Mouse (Mus musculus): ENCODE measurements around the gene Boc.
"Not testable (repeated sequence)": the region's sequence is repeated elsewhere in the genome, so short reads cannot be mapped to it uniquely, and the experiment has no call there.

Gene Boc

DNA sequence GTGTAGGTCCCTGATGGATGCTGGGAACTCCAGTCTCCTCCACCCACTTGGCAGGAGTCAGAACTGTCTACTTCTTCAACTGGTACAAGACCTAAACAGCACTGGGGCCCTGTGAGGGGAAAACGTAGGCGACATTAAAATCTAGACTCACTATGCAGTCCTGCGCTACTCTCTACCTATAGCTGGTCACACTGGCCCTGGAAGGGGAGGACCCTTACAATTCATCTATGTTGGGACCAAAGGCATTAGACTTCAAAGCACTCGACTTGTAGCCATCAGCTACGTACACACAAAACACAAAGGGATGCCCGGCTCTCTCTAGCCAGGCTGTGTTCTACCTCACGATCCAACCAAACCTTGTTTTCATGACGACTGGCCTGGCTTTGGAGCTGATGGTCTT, 73.0 kb downstream of the Boc start:
- DNase-seq: peak; percentile 82

DNA sequence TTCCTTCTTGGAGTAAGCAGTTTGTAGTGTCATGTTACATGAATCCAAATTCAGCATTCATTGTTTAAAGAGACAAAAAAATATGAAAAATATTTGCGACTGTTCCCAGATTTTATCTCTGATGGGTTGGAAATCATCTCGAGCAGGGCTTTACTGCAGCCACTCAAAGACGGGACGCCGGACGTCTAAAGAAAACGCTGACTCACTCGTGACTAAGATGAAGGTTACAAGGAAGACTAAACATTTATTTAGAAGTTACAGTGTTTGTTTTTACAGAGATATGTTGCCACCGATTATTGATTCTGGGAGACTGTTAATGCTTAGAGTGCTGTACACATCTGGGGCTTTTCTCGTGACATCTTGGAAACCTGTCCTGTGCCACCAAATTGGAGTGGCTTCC, 73.9 kb downstream of the Boc start:
- peak; percentile 59 for DNase-seq

- peak; percentile 92 for DNase-seq
Observed at GRCm38 (mm10) chr16:44484079-44484478, 74.6 kb downstream of the Boc start.

- DNase-seq: peak; percentile 79
Observed at GRCm38 (mm10) chr16:44481599-44482593, 76.8 kb downstream of the Boc start.

DNA sequence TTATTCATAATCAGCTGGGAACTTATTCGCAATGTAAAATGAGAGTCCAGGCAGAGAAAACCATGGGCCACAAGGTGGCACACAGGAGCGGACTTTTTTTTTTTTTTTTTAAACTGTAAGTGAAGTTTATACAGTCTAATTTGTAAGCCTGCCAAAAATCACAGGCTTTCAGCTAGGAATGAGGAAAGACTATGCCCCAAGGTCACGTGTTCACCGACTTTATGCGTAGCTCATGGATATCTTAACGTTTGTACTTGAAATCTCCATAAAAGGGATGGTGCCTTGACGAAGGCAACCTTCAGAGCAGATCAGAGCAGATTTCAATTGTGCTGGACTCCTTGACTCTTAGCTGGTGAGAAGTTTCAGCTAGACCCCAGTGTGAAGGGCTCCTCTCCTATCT, 78.1 kb downstream of the Boc start:
- no peak for DNase-seq

DNA sequence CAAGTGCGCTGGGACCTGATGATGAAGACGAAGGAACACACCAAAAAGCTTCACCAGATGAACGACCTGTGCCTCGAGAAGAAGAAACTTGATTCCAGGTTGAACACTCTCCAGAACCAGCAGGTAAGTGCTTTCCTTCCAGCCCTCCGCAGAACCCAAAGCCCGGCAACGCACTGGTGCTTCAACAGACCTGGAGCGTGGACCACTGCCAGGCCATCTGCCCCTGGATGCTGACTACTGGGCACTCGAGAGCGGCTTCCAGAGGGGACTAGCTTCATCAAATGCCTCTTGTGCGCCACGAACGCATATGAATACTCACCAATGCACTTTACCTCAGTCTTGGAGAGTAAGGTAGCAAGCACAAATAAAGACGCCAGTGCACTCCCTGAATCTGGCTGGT, 78.8 kb downstream of the Boc start:
- no peak for DNase-seq

DNA sequence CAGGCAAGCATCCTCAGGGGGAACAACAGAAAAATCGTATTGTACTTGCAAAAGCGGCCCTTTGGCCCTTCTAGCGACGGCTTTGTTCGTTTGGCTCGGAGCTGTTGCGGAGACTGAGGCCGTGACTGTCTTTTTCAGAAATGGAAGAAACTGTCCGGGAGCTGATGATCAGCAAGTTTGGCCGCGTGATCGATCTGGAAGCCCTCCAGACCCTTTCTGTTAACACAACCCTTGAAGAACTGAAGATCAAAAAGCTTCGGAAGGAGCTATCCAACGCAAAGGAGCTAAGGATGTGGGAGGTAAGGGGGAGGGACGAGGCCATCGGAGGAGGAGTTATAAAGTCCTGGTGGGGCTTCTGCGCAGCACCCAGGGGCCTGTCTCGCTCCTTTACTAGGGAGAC, 79.9 kb downstream of the Boc start:
- no peak for DNase-seq

- DNase-seq: no peak
Observed at GRCm38 (mm10) chr16:44475682-44476375, 82.9 kb downstream of the Boc start.

- no peak for DNase-seq
Observed at GRCm38 (mm10) chr16:44475281-44475680, 83.4 kb downstream of the Boc start.

DNA sequence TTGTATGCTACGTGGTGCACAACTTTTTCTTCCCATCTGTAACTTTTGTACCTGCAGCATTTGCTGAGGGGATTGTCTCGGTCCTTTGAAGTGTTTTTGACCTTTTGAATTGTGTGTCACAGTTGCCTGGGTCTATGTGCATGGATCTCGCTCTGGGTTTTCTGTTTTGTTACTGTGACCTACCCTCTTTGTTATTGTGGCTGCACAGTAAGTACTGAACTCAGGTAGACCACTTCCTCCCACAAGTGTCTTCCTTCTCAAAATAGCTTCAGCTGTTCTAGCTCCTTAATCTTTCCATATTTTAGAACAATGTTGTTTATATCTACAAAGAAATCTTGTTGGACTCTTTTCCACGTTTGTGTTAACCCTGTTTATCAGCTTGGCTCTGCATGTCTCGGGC, 97.8 kb downstream of the Boc start:
- no peak for DNase-seq

GRCm38 (mm10) chr16:44458826-44459225, 99.9 kb downstream of the Boc start:
- DNase-seq: no peak

DNA sequence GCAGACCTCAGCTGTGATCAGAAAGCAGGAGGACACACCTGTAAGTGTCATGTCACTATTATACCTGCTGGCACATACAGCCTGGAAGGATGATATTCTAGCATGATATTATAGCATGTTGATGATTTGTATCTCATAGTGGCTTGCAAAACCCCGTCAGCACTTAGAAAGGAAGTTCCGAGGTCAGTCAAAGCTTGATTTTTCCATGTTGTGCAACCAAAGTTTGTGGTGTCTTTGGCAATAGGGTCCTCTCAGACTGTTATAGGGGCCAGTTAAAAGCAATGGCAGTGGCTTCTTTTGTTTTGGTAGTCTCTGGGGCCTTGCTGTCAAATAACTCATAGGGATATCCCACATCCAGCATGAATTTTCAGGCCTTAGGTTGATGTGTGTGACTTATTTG, 100.8 kb downstream of the Boc start:
- no peak for DNase-seq

DNA sequence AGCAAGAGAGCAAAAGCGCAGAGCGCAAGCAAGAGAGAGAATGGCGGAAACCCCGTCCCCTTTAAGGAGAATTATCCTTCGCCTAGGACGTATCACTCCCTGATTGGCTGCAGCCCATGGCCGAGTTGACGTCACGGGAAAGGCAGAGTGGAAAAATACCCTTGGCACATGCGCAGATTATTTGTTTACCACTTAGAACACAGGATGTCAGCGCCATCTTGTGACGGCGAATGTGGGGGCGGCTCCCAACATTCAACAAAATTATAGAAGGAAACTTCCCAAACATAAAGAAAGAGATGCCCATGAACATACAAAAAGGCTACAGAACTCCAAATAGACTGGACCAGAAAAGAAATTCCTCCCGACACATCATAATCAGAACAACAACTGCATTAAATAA, 116.8 kb downstream of the Boc start:
- not testable (repeated sequence) for DNase-seq

- no peak for DNase-seq
Observed at GRCm38 (mm10) chr16:44435481-44435880, 123.2 kb downstream of the Boc start.
